Mouse (Mus musculus): ENCODE measurements around the gene Erv3. TPM values are rescaled to one million over a fixed set of nuclear protein-coding genes. Genes with fewer than 3 reads are reported as not detected.
"Not testable (repeated sequence)": the region's sequence is repeated elsewhere in the genome, so short reads cannot be mapped to it uniquely, and the experiment has no call there.

The Erv3 gene
- polyA plus RNA-seq, 1 experiment from 2014 or later, result not detected

DNA sequence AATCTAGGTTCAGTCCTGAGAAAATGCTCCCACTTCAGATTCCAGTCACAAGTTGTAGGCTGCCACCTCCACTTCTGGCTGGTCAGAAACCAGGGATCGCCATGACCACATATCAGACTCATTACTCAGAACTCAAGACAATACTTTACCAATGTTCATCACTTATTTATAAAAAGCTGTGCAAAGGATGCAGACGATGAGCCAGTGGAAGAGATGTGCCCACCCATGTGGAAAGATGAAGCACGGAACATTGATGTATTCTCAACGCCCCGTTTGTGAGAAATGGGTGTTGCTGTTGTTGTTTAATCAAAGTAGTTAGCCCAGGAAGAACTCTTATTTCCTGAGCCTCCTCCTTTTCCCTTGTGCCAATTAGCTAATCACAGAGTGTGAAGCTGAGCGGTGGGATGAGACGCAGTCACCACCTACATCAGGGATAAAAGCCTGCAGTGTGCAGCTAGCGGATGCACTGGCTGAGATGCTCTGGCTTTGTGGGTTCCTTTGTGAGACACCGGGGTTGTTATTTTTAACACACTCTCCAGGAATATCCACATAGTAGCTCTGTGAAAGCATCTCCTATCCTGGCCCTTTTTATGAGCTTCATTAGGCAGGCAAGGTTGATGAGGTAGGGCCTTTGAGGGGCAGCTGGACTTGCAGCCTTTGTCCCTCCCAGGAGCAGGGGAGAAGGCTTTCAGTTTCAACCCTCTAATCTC lies 18.8 kb downstream of the Erv3 start:
- 71% methylated on average over 9 of the region's 9 CpGs for WGBS
- 0 out of 2 replicates have a peak, but pooled peaks cover 5% of the 10 kb centered on the region for H3K4me1 ChIP-seq
- no peak overlapping the region for H3K27ac ChIP-seq
- no peaks in the 10 kb centered on the region for H3K27me3 ChIP-seq (replicated peaks)
- no peak for ATAC-seq (ENCODE audit: insufficient read depth, low FRiP score, low read depth)
- H3K4me3 ChIP-seq (replicated peaks), result no peak overlapping the region
- H3K9ac ChIP-seq, result no peak overlapping the region
- H3K36me3 ChIP-seq, result no peaks in the 10 kb centered on the region
- no peaks in the 10 kb centered on the region for H3K9me3 ChIP-seq
- H3K4me2 ChIP-seq, result no peak overlapping the region

DNA sequence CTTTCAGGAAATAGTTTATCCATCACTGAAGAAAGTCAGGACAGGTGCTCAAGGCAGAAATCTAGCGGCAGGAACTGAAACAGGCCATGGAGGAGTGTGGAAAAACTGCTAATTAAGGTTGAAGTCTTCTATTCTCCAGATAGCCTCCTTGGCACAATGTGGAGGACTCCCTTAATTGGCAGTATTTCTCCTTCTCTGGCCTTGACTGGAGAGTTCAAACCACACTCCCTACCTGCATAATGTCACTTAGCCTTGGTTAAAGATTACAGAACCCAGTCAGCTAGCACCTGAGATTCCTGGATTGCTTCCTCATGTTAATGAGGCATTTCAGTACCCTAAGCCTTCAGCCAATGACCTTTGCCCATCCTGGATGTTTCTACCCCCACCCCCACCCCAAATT lies 25.3 kb downstream of the Erv3 start:
- Histone ChIP-seq H3K27ac (no peak overlapping the region), H3K4me3 (replicated peaks) (no peak overlapping the region), H3K4me2 (no peak overlapping the region), H3K4me1 (no peaks in the 10 kb centered on the region), H3K36me3 (no peaks in the 10 kb centered on the region), H3K9me3 (no peaks in the 10 kb centered on the region), H3K27me3 (replicated peaks) (no peaks in the 10 kb centered on the region), H3K9ac (no peak overlapping the region)
- ATAC-seq (ENCODE audit: insufficient read depth, low FRiP score, low read depth), result no peak
- 96% methylated on average over 1 of the region's 1 CpGs for WGBS

DNA sequence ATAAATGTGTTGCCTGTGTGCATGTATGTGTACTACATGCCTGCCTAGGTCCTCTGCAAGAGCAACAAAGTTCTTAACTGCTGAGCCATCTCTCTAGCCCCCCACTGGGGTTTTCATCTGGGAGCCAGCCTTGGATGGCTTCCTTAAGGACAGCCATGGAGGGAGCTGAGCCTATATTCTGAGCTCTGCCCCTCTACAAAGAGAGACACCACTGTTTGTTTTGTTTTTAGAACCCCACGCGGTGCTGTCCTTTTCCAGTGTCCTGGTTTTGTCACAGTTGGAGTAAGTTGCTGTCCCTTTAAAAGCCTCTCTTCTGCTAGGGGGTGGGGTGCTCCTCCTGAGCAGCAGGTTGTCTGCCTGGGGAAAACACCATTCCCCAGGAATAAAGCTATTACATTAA lies 27.7 kb downstream of the Erv3 start:
- ATAC-seq (ENCODE audit: insufficient read depth, low FRiP score, low read depth), result no peak
- Histone ChIP-seq H3K27ac (no peak overlapping the region), H3K4me2 (no peak overlapping the region), H3K9me3 (no peaks in the 10 kb centered on the region), H3K36me3 (no peaks in the 10 kb centered on the region), H3K27me3 (replicated peaks) (no peaks in the 10 kb centered on the region), H3K9ac (no peak overlapping the region), H3K4me1 (0 out of 2 replicates have a peak, but pooled peaks cover 3% of the 10 kb centered on the region), H3K4me3 (replicated peaks) (no peak overlapping the region)
- WGBS, result 41% methylated on average over 2 of the region's 2 CpGs

DNA sequence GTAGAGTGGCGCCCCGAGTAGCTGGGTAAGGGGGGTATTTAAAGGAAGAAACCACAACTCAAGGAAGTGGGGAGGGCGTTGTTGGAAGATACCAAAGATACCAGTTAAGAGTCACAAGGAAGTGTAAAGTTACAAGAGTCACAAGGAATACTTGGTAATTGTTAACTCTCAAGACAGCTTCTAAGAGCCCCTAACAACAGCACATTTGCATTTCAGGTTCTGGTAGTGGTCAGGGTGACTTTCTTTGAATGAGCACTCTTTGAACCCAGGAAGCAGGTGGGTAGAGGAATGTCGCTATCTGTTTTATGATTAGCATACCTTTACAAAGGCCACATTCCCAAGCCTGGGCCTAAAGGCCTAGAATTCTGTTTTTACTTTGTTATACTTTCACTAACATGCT lies 28.6 kb downstream of the Erv3 start:
- H3K27me3 ChIP-seq (replicated peaks); ATAC-seq (ENCODE audit: insufficient read depth, low FRiP score, low read depth); H3K36me3 ChIP-seq; H3K4me1 ChIP-seq; H3K9me3 ChIP-seq; H3K4me3 ChIP-seq (replicated peaks); H3K4me2 ChIP-seq; H3K27ac ChIP-seq; H3K9ac ChIP-seq: not testable (repeated sequence)
- WGBS, result 86% methylated on average over 4 of the region's 4 CpGs

DNA sequence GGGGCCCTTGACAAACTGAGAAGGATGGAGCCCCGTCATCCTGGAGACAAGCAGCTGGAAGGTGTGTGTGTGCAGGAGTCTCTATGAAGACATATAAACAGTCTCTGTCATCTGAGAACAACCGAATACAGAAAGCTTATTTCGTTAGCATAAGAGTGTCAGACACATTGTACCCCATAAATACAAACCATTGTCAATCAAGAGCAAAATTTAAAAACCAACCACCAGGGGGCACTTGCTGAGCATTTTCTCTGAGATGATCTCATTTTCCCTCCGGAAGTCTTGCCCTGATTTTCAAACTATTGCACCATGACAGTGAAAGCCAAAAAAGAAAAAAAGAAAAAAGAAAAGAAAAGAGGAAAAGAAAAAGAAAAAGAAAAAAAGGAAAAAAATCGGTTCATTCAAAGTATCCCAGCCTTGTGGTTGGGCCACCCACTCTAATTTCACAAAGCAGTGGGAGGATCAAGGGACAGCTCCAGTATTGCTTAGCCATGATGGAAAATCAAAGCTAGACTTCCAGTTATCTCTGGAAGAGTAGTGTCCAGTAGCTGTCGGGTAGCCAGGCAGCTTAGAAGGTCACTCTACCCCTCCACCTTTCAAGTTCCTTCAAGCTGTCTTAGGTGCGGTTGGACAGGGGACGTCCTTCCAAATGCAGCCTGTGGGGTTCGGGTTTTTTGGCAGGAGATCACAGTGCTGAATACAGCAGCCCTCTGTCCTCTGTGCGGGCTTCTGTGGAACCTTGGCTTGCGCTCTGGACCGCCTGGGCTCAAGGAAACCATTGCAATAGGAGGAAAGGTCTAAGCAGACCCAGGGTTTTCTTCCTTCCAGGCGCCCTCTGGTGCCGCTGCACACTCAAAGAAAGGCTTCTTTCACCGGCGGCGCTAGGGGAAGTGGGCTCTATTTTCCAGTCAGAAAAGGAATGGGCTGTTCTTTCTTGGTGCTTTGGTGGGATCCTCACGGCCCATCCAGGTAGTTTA lies 31.3 kb downstream of the Erv3 start:
- no peak overlapping the region for H3K27ac ChIP-seq
- no peak for ATAC-seq (ENCODE audit: insufficient read depth, low FRiP score, low read depth)
- H3K4me2 ChIP-seq, result no peak overlapping the region
- no peak overlapping the region for H3K9ac ChIP-seq
- 42% methylated on average over 18 of the region's 18 CpGs for WGBS
- no peaks in the 10 kb centered on the region for H3K9me3 ChIP-seq
- H3K4me3 ChIP-seq (replicated peaks), result no peak overlapping the region
- H3K27me3 ChIP-seq (replicated peaks), result no peaks in the 10 kb centered on the region
- no peaks in the 10 kb centered on the region for H3K36me3 ChIP-seq
- 0 out of 2 replicates have a peak, but pooled peaks cover 3% of the 10 kb centered on the region for H3K4me1 ChIP-seq

DNA sequence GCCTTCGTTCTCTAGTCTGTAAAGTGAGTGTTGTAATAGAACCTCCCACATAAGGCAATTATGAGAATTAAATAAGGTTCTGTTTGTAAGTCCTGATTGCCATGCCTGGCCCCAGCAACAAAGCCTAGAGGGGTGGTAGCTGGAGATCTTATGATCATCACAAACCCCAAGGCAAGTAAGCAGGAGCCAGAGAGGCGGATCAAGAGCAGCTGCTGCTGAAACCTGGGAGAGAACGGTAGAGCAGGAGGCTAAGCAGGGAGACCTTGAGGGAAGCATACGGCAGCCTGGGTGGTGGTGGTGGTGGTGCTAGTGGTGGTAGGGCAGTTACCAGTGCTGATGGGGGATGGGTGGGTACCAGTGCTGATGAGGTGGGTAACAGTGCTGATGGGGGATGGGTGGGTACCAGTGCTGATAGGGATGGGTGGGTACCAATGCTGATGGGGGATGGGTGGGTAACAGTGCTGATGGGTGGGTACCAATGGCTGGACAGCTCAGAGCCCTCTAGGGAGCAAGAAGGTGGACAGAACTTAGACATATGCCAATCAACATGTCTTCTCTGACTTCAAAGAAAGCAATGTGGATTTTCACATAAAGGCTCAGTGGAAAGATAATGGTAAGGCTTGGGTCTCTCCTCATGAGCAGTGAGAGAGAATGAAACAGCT lies 32.4 kb downstream of the Erv3 start:
- Histone ChIP-seq H3K27ac (no peak overlapping the region), H3K4me2 (no peak overlapping the region), H3K4me1 (0 out of 2 replicates have a peak, but pooled peaks cover 3% of the 10 kb centered on the region), H3K27me3 (replicated peaks) (no peaks in the 10 kb centered on the region), H3K9ac (no peak overlapping the region), H3K4me3 (replicated peaks) (no peak overlapping the region), H3K9me3 (no peaks in the 10 kb centered on the region), H3K36me3 (no peaks in the 10 kb centered on the region)
- WGBS, result 79% methylated on average over 4 of the region's 4 CpGs
- ATAC-seq (ENCODE audit: insufficient read depth, low FRiP score, low read depth), result no peak

DNA sequence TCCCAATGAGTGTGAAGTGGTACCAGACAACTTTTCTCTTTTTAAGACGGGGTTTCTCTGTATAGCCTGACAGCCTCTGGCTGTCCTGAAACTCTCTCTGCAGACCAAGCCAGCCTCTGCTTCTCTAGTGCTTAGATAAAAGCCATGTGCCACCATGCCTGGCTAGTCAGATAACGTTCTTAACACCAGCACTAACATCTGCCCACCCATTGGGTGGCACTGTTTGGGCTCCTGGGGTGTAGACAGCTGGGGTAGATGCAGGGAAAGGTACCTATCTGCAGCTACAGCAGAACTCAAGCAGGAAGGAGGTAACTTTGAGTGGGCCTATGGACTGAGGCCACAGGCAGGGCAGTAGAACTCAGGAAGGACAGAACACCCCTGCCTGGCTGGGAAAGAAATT lies 34.0 kb downstream of the Erv3 start:
- H3K36me3 ChIP-seq, result no peaks in the 10 kb centered on the region
- ATAC-seq (ENCODE audit: insufficient read depth, low FRiP score, low read depth), result peak; percentile 93
- H3K27ac ChIP-seq, result no peak overlapping the region
- no peaks in the 10 kb centered on the region for H3K27me3 ChIP-seq (replicated peaks)
- WGBS, result 43% methylated on average over 2 of the region's 2 CpGs
- no peak overlapping the region for H3K4me3 ChIP-seq (replicated peaks)
- H3K9ac ChIP-seq, result no peak overlapping the region
- H3K9me3 ChIP-seq, result no peaks in the 10 kb centered on the region
- H3K4me1 ChIP-seq, result peaks cover 5% of the 10 kb centered on the region; the same call in 1 of the 2 replicates
- no peak overlapping the region for H3K4me2 ChIP-seq

DNA sequence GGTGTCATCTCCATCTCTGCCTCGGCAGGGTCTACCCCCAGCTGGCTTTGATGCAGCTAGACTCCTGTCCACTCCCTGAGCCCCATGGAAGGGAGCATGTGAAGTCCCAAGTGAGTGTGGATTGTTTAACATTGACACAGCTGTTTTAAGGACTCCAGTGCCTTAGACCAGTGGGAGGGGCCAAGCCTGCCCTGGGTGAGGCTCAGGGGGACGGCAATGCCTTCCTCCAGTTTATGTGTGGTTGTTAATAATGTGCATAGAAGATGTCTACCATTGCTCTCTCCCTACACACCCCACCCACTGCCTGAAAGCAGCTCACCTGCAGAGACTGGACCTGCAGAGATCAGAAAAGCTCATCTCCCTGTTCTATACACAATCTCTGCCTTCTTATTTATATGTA lies 35.6 kb downstream of the Erv3 start:
- Histone ChIP-seq H3K36me3 (no peaks in the 10 kb centered on the region), H3K27ac (no peak overlapping the region), H3K4me1 (peaks cover 8% of the 10 kb centered on the region; the same call in 1 of the 2 replicates), H3K4me3 (replicated peaks) (no peak overlapping the region), H3K9me3 (no peaks in the 10 kb centered on the region), H3K9ac (no peak overlapping the region), H3K27me3 (replicated peaks) (no peaks in the 10 kb centered on the region), H3K4me2 (no peak overlapping the region)
- WGBS, result 30% methylated on average over 2 of the region's 2 CpGs
- no peak for ATAC-seq (ENCODE audit: insufficient read depth, low FRiP score, low read depth)

DNA sequence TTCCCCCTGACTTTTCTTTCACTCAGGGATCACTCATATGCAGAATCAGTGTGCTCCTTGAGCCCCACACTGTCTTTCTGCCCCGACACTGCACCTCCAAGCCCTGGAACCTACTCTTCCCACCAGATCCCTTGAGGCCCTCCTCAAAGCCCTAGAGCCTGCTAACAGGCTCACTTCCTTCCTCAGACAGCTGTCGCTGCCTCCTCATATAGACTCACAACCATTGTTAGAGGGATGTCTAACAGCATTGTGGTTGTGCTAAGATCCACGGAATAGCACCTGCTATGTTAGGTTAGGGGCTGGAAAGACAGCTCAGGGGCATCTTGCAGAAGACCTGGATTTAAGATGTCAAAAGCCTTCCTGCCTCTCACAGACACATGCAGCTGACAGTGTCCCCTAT lies 37.1 kb downstream of the Erv3 start:
- Histone ChIP-seq H3K4me3 (replicated peaks) (no peak overlapping the region), H3K4me1 (peaks cover 4% of the 10 kb centered on the region; the same call in 1 of the 2 replicates), H3K4me2 (no peak overlapping the region), H3K9me3 (no peaks in the 10 kb centered on the region), H3K27ac (no peak overlapping the region), H3K27me3 (replicated peaks) (no peaks in the 10 kb centered on the region), H3K36me3 (no peaks in the 10 kb centered on the region), H3K9ac (no peak overlapping the region)
- 70% methylated on average over 3 of the region's 3 CpGs for WGBS
- ATAC-seq (ENCODE audit: insufficient read depth, low FRiP score, low read depth), result no peak

DNA sequence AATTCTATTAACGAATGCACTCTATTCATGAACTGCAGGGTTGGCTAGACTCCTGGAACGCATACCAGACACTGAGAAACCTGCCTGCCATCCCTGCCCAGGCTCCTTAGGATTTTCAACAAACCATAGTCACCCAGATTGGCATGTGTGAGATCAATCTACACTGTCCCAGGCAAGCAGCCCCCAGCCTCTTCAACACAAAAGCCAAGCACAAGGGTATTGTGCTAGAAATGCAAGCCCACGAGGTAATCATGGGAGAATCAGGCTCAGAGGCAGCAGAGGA lies 37.9 kb downstream of the Erv3 start:
- ATAC-seq (ENCODE audit: insufficient read depth, low FRiP score, low read depth), result no peak
- Histone ChIP-seq H3K9ac (no peak overlapping the region), H3K27ac (no peak overlapping the region), H3K4me3 (replicated peaks) (no peak overlapping the region), H3K9me3 (no peaks in the 10 kb centered on the region), H3K4me2 (no peak overlapping the region), H3K4me1 (peaks cover 4% of the 10 kb centered on the region; the same call in 1 of the 2 replicates), H3K27me3 (replicated peaks) (no peaks in the 10 kb centered on the region), H3K36me3 (no peaks in the 10 kb centered on the region)
- 66% methylated on average over 3 of the region's 3 CpGs for WGBS

DNA sequence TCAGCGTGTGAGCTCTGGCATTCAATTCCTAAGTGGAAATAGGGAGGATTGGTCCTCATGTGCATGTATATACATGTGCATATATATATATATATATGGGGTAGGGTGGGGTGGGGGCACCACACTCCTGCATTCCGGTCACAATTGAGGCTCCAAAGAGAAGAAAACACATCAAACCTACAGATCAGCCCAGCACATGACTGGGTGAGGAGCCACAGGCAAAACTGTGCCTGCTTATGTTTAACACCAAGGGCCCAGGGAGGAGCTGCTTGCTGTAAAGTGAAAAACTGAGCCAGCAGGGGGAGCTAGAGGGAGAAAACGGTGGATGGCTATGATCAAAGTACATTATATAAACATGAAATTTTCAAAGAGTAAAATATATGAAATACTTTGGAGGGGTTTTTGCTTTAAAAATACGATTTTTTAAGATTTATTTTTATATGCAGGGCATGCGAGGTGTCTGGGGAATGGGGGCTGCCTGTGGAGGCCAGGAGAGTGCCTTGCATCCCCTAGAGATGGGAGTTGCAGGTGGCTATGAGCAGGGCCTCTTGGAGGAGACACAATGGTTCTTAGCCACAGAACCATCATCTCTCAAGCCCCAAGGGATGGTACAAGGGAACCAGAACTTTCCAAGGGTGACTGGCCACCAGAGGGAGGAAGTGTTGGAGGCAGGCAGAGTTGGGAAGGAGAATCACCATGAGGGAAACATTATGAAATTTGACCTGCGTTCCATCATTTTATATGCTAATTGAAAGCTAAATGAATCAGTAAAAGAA lies 38.4 kb downstream of the Erv3 start:
- Histone ChIP-seq H3K36me3 (no peaks in the 10 kb centered on the region), H3K4me1 (peaks cover 4% of the 10 kb centered on the region; the same call in 1 of the 2 replicates), H3K9ac (no peak overlapping the region), H3K4me3 (replicated peaks) (no peak overlapping the region), H3K4me2 (no peak overlapping the region), H3K9me3 (no peaks in the 10 kb centered on the region), H3K27ac (no peak overlapping the region), H3K27me3 (replicated peaks) (no peaks in the 10 kb centered on the region)
- 32% methylated on average over 6 of the region's 6 CpGs for WGBS
- ATAC-seq (ENCODE audit: insufficient read depth, low FRiP score, low read depth), result no peak

Data from stomach, embryonic 15.5 days (tissue).